Mouse (Mus musculus) frontal cortex, postnatal 10 days (tissue): ENCODE measurements around the gene Lyrm4.

Experiments
- DNase-seq, 2 experiments: peaks; one replicate each; pipeline ENCODE4 v3.0.0; 2022; ENCODE audit warnings: low spot score in 2 of 2, mixed read lengths in 1 of 2

The Lyrm4 gene

GRCm38 (mm10) chr13:35939871-35940665 is 177.3 kb downstream of the Lyrm4 start:
- DNase-seq = no peak

GRCm38 (mm10) chr13:35937991-35938390 is 179.3 kb downstream of the Lyrm4 start:
- DNase-seq = no peak
